Mouse (Mus musculus): ENCODE measurements at regions not wholly inside any gene's neighbourhood (a gene's known extent, or its start where the extent isn't known, plus 50 kb on each side); places are given as distances from the start of the nearest gene placed in this dataset.
"Not testable (repeated sequence)": the region's sequence is repeated elsewhere in the genome, so short reads cannot be mapped to it uniquely, and the experiment has no call there.

- DNase-seq (ENCODE audit: low spot score in 2 of 2) = no peak
These were observed 190.3 kb upstream of the Ctso start for GRCm38 (mm10) chr3:81742124-81742523.

GRCm38 (mm10) chr3:81750164-81750563, 182.2 kb upstream of the Ctso start:
- DNase-seq (ENCODE audit: low spot score in 2 of 2) = no peak

- no peak for DNase-seq (ENCODE audit: low spot score in 2 of 2)
These were observed 179.4 kb upstream of the Ctso start for GRCm38 (mm10) chr3:81752955-81753354.

- no peak for DNase-seq (ENCODE audit: low spot score in 2 of 2)
These were observed 172.0 kb upstream of the Ctso start for GRCm38 (mm10) chr3:81760383-81760782.

- DNase-seq (ENCODE audit: low spot score in 2 of 2) = no peak
These were observed 171.5 kb upstream of the Ctso start for GRCm38 (mm10) chr3:81760914-81761313.

GRCm38 (mm10) chr3:81771812-81772211, 160.6 kb upstream of the Ctso start:
- no peak for DNase-seq (ENCODE audit: low spot score in 2 of 2)

GRCm38 (mm10) chr3:81773012-81773411, 159.4 kb upstream of the Ctso start:
- DNase-seq (ENCODE audit: low spot score in 2 of 2) = no peak

- DNase-seq (ENCODE audit: low spot score in 2 of 2) = no peak
These were observed 150.3 kb upstream of the Ctso start for GRCm38 (mm10) chr3:81782081-81782480.

GRCm38 (mm10) chr3:81782921-81783541, 149.4 kb upstream of the Ctso start:
- peak in 1 of 2 experiments; percentile 5 for DNase-seq (ENCODE audit: low spot score in 2 of 2)

- no peak for DNase-seq (ENCODE audit: low spot score in 2 of 2)
These were observed 143.5 kb upstream of the Ctso start for GRCm38 (mm10) chr3:81788915-81789314.

GRCm38 (mm10) chr3:81789664-81790063, 142.7 kb upstream of the Ctso start:
- DNase-seq (ENCODE audit: low spot score in 2 of 2) = no peak

- DNase-seq (ENCODE audit: low spot score in 2 of 2) = no peak
These were observed 130.3 kb upstream of the Ctso start for GRCm38 (mm10) chr3:81802096-81802495.

GRCm38 (mm10) chr3:81805745-81806144, 126.7 kb upstream of the Ctso start:
- DNase-seq (ENCODE audit: low spot score in 2 of 2) = no peak

GRCm38 (mm10) chr3:81809604-81810003, 122.8 kb upstream of the Ctso start:
- DNase-seq (ENCODE audit: low spot score in 2 of 2) = no peak

GRCm38 (mm10) chr3:81820304-81820703, 112.1 kb upstream of the Ctso start:
- no peak for DNase-seq (ENCODE audit: low spot score in 2 of 2)

GRCm38 (mm10) chr3:81829525-81829924, 102.9 kb upstream of the Ctso start:
- DNase-seq (ENCODE audit: low spot score in 2 of 2) = no peak

GRCm38 (mm10) chr3:81829966-81830599, 102.3 kb upstream of the Ctso start:
- no peak for DNase-seq (ENCODE audit: low spot score in 2 of 2)

GRCm38 (mm10) chr3:81835380-81836157, 96.8 kb upstream of the Ctso start:
- no peak for DNase-seq (ENCODE audit: low spot score in 2 of 2)

- DNase-seq (ENCODE audit: low spot score in 2 of 2) = no peak
These were observed 95.9 kb upstream of the Ctso start for GRCm38 (mm10) chr3:81836478-81836877.

- not testable (repeated sequence) for DNase-seq (ENCODE audit: low spot score in 2 of 2)
These were observed 94.3 kb upstream of the Ctso start for GRCm38 (mm10) chr3:81838121-81838520.

GRCm38 (mm10) chr3:81864487-81864886, 67.9 kb upstream of the Ctso start:
- DNase-seq (ENCODE audit: low spot score in 2 of 2) = no peak

Measured in urinary bladder, adult 18-20 months (tissue).